Mouse (Mus musculus): ENCODE data around the gene Ccdc57.
"Not testable (repeated sequence)": the region's sequence is repeated elsewhere in the genome, so short reads cannot be mapped to it uniquely, and the experiment has no call there.

Ccdc57 gene

GRCm38 (mm10) chr11:120850331-120851030, 82.2 kb downstream of the Ccdc57 start:
- no peak for DNase-seq

- no peak for DNase-seq
Observed at GRCm38 (mm10) chr11:120846725-120847475, 85.8 kb downstream of the Ccdc57 start.

GRCm38 (mm10) chr11:120844329-120844728, 88.3 kb downstream of the Ccdc57 start:
- DNase-seq, result no peak

GRCm38 (mm10) chr11:120833555-120834280, 99.0 kb downstream of the Ccdc57 start:
- DNase-seq, result no peak

GRCm38 (mm10) chr11:120832962-120833361, 99.7 kb downstream of the Ccdc57 start:
- not testable (repeated sequence) for DNase-seq

GRCm38 (mm10) chr11:120831659-120832440, 100.8 kb downstream of the Ccdc57 start:
- DNase-seq, result no peak

- no peak for DNase-seq
Observed at GRCm38 (mm10) chr11:120830686-120831085, 102.0 kb downstream of the Ccdc57 start.

- no peak for DNase-seq
Observed at GRCm38 (mm10) chr11:120829757-120830532, 102.7 kb downstream of the Ccdc57 start.

GRCm38 (mm10) chr11:120828416-120828815, 104.3 kb downstream of the Ccdc57 start:
- DNase-seq, result no peak

- DNase-seq, result no peak
Observed at GRCm38 (mm10) chr11:120826016-120826953, 106.4 kb downstream of the Ccdc57 start.

- DNase-seq, result peak; percentile 44
Observed at GRCm38 (mm10) chr11:120825289-120825863, 107.3 kb downstream of the Ccdc57 start.

GRCm38 (mm10) chr11:120824787-120825288, 107.8 kb downstream of the Ccdc57 start:
- no peak for DNase-seq

- peak; percentile 99 for DNase-seq
Observed at GRCm38 (mm10) chr11:120823956-120824786, 108.5 kb downstream of the Ccdc57 start, which contains the start of gene Fasn. TSS of gene Fasn (minus strand) at chr11:120824547.

GRCm38 (mm10) chr11:120823551-120823947, 109.1 kb downstream of the Ccdc57 start:
- DNase-seq, result peak; percentile 79

GRCm38 (mm10) chr11:120822831-120823550, 109.7 kb downstream of the Ccdc57 start:
- peak; percentile 26 for DNase-seq

- DNase-seq, result no peak
Observed at GRCm38 (mm10) chr11:120822321-120822720, 110.4 kb downstream of the Ccdc57 start.

GRCm38 (mm10) chr11:120821076-120821922, 111.4 kb downstream of the Ccdc57 start:
- DNase-seq, result no peak
